28 mouse cellular contexts compared by ENCODE assay signal in the genomic region with DNA sequence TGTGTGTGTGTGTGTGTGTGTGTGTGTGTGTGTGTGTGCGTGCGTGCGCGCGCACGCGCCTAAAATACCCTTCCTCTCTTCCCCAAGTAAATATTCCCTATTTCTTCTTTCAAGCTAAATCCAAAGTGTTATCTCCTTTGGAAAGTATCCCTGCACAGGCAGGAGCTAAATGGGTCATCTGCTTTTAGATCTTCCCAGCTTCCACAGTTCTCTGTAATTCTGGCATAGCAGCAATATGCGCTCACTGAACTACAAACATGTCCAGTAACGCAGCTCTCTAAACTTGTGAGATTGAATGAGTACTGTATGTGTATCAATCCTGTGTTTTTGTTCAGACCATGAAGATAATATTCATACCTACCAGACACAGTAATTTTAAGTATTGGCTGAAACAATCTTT.
"Had no signal": no experiment of that assay in that cellular context is flagged by ENCODE, and none has a peak within 500 bp of the region (broad histone marks: within the 10 kb centered on the region; RNA-seq: fewer than 3 reads in every experiment).

No protein-coding gene starts in this region.

- H3K4me1 ChIP-seq: embryonic facial prominence, embryonic 13.5 days; embryonic facial prominence, embryonic 15.5 days; forebrain, embryonic 15.5 days had no signal

- H3K4me2 ChIP-seq: embryonic facial prominence, embryonic 12.5 days; embryonic facial prominence, embryonic 13.5 days; embryonic facial prominence, embryonic 15.5 days; forebrain, embryonic 12.5 days; forebrain, embryonic 13.5 days; forebrain, embryonic 15.5 days had no signal

- DNase-seq: cerebellum, adult 8-10 months; cerebellum, adult 9-10 months; cerebellum, adult 9-11 months; cerebellum, postnatal 10 days; cerebellum, postnatal 14 days; cerebellum, postnatal 25 days; cerebellum, postnatal 36 days; embryo, embryonic 11 days; forebrain, postnatal 0 days; gastrocnemius, adult 2 months; gastrocnemius, postnatal 10 days; gastrocnemius, postnatal 14 days; gastrocnemius, postnatal 25 days; gastrocnemius, postnatal 36 days; heart, adult 11 months; heart, adult 18-20 months; heart, adult 2 months had no signal

- H3K4me3 ChIP-seq: embryonic facial prominence, embryonic 10.5 days; embryonic facial prominence, embryonic 12.5 days; embryonic facial prominence, embryonic 13.5 days; embryonic facial prominence, embryonic 15.5 days; erythroblast, embryonic 14.5 days; forebrain, embryonic 10.5 days; forebrain, embryonic 12.5 days; forebrain, embryonic 13.5 days; forebrain, embryonic 15.5 days; gastrocnemius, adult 2 months; heart, adult 2 months had no signal

- ATAC-seq: forebrain, embryonic 13.5 days; forebrain, embryonic 14.5 days; forebrain, embryonic 15.5 days; forebrain, embryonic 16.5 days; forebrain, postnatal 0 days had no signal

- H3K9ac ChIP-seq: embryonic facial prominence, embryonic 12.5 days; embryonic facial prominence, embryonic 13.5 days; embryonic facial prominence, embryonic 15.5 days; forebrain, embryonic 12.5 days; forebrain, embryonic 13.5 days; forebrain, embryonic 15.5 days; forebrain, postnatal 0 days had no signal

- H3K36me3 ChIP-seq: embryonic facial prominence, embryonic 10.5 days; embryonic facial prominence, embryonic 12.5 days; embryonic facial prominence, embryonic 13.5 days; embryonic facial prominence, embryonic 15.5 days; forebrain, embryonic 10.5 days; forebrain, embryonic 12.5 days; forebrain, embryonic 15.5 days had no signal

- H3K27me3 ChIP-seq: embryonic facial prominence, embryonic 12.5 days; embryonic facial prominence, embryonic 13.5 days; embryonic facial prominence, embryonic 15.5 days; forebrain, embryonic 12.5 days; forebrain, embryonic 13.5 days; forebrain, embryonic 15.5 days had no signal

- H3K27ac ChIP-seq: embryonic facial prominence, embryonic 10.5 days; embryonic facial prominence, embryonic 12.5 days; embryonic facial prominence, embryonic 13.5 days; embryonic facial prominence, embryonic 15.5 days; forebrain, embryonic 10.5 days; forebrain, embryonic 12.5 days; forebrain, embryonic 13.5 days; forebrain, embryonic 15.5 days; gastrocnemius, adult 2 months; heart, adult 2 months had no signal

- H3K9me3 ChIP-seq: embryonic facial prominence, embryonic 10.5 days; embryonic facial prominence, embryonic 12.5 days; embryonic facial prominence, embryonic 13.5 days; embryonic facial prominence, embryonic 15.5 days; forebrain, embryonic 10.5 days; forebrain, embryonic 12.5 days; forebrain, embryonic 13.5 days; forebrain, embryonic 15.5 days had no signal
